Mouse (Mus musculus): ENCODE results near the gene Ccnd3.
"Not testable (repeated sequence)": the region's sequence is repeated elsewhere in the genome, so short reads cannot be mapped to it uniquely, and the experiment has no call there.

The Ccnd3 gene

GRCm38 (mm10) chr17:47482401-47482800 is 22.4 kb upstream of the Ccnd3 start:
- DNase-seq (ENCODE audit: low spot score) = peak; percentile 69

GRCm38 (mm10) chr17:47484241-47484921 is 20.5 kb upstream of the Ccnd3 start:
- no peak for DNase-seq (ENCODE audit: low spot score)

- DNase-seq (ENCODE audit: low spot score) = no peak
Observed at GRCm38 (mm10) chr17:47484993-47485392, 19.9 kb upstream of the Ccnd3 start.

- DNase-seq (ENCODE audit: low spot score) = no peak
Observed at GRCm38 (mm10) chr17:47485791-47486190, 19.1 kb upstream of the Ccnd3 start.

GRCm38 (mm10) chr17:47490791-47491190 is 14.1 kb upstream of the Ccnd3 start:
- no peak for DNase-seq (ENCODE audit: low spot score)

GRCm38 (mm10) chr17:47492731-47493130 is 12.1 kb upstream of the Ccnd3 start:
- no peak for DNase-seq (ENCODE audit: low spot score)

- DNase-seq (ENCODE audit: low spot score) = no peak
Observed at GRCm38 (mm10) chr17:47493653-47494052, 11.2 kb upstream of the Ccnd3 start.

DNA sequence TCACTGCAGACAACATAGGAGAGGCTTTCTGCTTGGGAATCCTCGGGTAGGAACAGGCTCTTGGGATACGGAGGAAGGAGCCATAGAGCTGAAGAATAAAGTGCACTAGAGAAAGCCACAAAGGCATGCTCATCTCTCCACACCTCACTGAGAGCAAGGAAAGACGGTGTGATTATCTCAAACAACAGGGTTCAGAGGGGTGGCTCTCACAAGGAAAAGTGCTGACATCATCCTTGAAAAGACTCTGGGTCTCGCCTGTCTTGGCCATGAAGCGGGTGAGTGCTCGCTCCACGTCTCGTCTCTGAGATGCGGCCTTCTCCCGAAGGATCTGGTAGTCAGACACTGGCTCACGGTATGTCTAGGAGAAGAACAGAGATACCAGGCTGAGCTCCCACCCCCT is 10.7 kb upstream of the Ccnd3 start:
- DNase-seq (ENCODE audit: low spot score) = no peak

DNA sequence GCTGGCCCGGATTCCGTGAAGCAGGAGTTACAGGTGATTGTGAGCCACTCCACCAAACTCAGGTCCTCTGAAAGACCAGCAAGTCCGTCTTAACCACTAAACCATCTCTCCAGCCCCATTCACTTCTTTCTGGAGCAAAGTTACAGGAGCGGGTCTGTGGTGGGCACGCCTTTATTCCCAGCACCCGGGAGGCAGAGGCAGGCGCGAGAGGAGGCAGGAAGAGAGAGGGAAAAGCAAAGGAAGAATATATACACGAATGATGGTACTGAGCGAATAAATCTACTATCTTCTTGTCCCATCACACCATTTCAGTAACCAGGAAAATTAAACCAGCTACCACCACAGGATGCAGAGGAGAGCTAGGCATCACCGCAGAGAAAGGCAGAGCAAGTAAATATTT is 3.3 kb upstream of the Ccnd3 start:
- DNase-seq (ENCODE audit: low spot score) = no peak

- peak; percentile 86 for DNase-seq (ENCODE audit: low spot score)
Observed at GRCm38 (mm10) chr17:47501946-47502706, 2.7 kb upstream of the Ccnd3 start, which contains the start of gene Taf8. Taf8 (minus strand) TSS chr17:47502292.

DNA sequence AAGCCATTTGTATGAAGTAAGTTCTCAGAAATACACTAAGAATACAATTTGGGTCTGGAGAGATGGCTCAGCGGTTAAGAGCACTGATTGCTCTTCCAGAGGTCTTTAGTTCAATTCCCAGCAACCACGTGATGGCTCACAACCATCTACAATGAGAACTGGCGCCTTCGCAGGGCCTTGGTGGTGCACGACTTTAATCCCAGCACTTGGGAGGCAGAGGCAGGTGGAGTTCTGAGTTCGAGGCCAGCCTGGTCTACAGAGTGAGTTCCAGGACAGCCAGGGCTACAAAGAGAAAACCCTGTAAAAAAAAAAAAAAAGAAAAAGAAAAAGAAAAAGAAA is 2.2 kb upstream of the Ccnd3 start:
- not testable (repeated sequence) for DNase-seq (ENCODE audit: low spot score)

- no peak for DNase-seq (ENCODE audit: low spot score)
Observed at GRCm38 (mm10) chr17:47503689-47504088, 1.2 kb upstream of the Ccnd3 start.

- no peak for DNase-seq (ENCODE audit: low spot score)
Observed at GRCm38 (mm10) chr17:47504228-47504627, 623 bp upstream of the Ccnd3 start.

DNA sequence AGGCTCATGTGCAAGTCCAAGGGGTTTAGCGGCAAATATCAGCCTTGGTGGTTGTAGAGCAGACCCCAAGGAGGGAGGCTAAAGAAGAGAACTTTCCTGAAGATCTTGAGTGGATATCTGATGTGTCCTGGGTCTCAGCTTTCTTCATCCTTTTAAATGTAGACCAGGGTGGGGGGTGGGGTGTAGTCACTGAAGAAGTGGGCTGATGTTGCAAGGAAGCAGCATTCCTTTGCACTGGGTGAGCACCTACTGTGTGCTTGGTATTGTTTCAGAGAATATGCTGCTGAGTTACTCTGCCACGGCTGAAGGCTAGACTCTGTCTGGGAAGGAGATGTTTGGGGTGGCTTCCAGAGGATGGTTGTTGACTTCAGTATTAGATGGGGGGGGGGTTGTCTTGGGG is 715 bp downstream of the Ccnd3 start:
- DNase-seq (ENCODE audit: low spot score) = no peak

- DNase-seq (ENCODE audit: low spot score) = no peak
Observed at GRCm38 (mm10) chr17:47506042-47506441, 1.2 kb downstream of the Ccnd3 start.

DNA sequence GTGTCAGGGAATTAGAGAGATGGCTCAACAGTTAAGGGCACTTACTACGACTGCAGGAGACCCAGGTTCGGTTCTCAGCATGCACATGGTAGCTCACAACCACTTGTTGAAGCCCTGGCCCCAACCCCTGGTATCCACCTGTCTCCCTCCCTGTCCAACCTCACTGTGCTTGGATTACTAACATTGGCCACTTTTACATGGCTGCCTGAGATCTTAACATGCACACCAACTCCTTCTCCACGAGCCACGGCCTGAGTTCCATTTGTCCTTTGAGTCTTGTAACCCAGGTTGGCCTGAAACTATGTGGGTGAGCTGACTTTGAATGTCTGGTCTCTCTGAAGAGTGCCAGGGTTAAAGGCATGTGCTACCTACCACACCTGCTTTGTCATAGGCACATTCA is 1.8 kb downstream of the Ccnd3 start:
- DNase-seq (ENCODE audit: low spot score) = no peak

- no peak for DNase-seq (ENCODE audit: low spot score)
Observed at GRCm38 (mm10) chr17:47507523-47507922, 2.7 kb downstream of the Ccnd3 start.

GRCm38 (mm10) chr17:47508012-47508608 is 3.3 kb downstream of the Ccnd3 start:
- peak; percentile 90 for DNase-seq (ENCODE audit: low spot score)

- DNase-seq (ENCODE audit: low spot score) = no peak
Observed at GRCm38 (mm10) chr17:47509031-47509705, 4.3 kb downstream of the Ccnd3 start.

DNA sequence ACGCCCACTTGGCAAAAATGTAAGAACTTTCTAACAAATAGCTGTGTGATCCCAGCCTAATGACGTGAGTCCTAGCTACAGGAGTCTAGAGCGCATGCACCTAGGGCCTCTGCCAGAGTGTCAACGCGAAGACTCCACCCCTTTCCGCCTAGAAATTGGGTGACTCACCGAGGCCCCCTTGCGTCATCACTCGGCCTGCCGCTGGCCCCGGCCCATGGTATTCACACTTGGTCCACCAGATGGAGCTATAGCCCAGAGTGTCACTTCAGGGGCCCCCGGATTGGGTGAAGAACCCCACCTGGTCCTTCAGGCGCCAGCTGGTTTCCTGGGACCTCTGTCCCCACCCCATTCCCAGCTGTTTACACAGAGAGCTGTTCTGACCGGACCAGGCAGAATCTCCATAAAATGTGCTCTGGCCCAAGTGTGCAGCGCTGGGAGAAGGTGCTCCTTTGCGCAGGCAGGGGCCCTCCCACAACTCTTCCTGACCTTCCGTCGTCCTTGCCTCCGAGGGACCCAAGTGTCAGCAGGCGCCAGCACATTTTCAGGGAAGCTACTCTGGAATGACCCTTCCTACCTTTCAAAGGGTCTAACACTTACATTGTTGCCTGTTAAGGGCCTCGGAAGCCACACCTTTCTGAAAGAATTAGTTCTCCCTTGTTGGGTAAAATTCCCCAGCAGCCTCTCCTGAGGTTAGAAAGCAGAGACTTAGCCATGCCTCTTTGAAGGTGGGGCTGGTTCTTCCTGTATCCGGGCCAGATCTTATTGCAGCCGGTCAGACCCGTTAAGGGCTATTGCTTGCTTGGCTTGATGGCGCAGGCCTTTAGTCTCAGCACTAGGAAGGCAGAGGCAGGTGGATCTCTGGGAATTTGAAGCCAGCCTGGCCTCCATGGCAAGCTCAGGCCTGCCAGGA is 6.5 kb downstream of the Ccnd3 start:
- DNase-seq (ENCODE audit: low spot score) = peak; percentile 100

DNA sequence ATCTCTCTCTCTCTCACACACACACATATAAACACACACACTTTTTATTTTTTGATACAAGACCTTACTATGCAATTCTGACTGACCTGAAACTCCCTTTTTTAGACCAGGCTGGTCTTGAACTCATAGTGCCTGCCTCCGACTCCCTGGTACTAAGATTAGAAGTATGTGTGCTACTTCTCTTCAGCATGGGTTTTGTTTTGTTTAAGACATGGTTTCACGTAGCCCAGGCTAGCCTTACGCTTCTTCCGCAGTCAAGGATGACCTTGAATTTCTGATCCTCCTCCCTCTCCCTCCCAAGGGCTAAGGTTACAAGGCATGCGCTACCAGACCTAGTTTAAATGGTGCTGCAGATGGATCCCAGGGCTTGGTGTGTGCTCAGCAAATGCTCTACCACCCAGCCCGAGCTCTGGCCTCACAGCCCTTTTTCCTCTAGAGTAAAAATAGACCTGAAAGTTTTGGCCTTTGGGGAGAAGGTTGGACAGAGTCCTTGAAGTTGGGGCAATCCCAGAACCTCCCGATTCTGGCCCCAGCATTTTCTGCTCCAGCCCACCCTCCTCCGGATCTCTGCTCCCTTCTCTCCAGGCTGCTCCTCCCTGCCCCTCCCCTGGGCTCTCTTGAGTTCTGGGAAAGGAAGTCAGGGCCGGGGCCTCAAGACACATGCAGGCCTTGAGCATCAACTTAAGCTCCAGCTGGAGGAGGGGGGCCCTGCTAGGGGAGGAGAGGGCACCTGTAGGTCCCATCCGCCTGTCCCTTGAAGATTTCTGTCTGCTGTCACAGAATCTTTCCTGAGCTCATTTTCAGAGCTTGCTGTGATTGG is 8.3 kb downstream of the Ccnd3 start:
- no peak for DNase-seq (ENCODE audit: low spot score)

Measured in ovary, postnatal 14 days (tissue).